Mouse (Mus musculus): ENCODE measurements around the gene Taar8a. TPM values are rescaled to one million over a fixed set of nuclear protein-coding genes. Genes with fewer than 3 reads are reported as not detected.
"Not testable (repeated sequence)": the region's sequence is repeated elsewhere in the genome, so short reads cannot be mapped to it uniquely, and the experiment has no call there.

Taar8a gene
- polyA plus RNA-seq, 1 experiment from 2014 or later, result not detected

DNA sequence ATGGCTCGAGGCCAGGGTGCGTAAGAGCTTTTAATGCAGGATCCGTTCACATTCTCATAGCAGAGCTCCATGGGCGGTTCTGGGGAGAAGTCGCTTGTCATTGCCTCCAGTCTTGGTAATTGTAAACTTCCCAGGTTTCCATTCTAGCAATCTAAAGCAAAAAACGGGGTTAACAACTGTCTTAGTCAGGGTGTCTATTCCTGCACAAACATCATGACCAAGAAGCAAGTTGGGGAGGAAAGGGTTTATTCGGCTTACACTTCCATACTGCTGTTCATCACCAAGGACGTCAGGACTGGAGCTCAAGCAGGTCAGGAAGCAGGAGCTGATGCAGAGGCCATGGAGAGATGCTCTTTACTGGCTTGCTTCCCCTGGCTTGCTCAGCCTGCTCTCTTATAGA is 33.1 kb downstream of the Taar8a start, which contains the start of gene Taar9:
Gene Taar9 (minus strand): TSS at position 101 of the 400 bp plus-strand sequence.
- not testable (repeated sequence) for H3K4me3 ChIP-seq (ENCODE audit: low read length); H3K9me3 ChIP-seq (ENCODE audit: control insufficient read depth, low read length); H3K36me3 ChIP-seq (ENCODE audit: control insufficient read depth, insufficient read depth, low read length); H3K4me2 ChIP-seq (ENCODE audit: low read length); H3K27me3 ChIP-seq (replicated peaks; ENCODE audit: control insufficient read depth, insufficient read depth, low read length); H3K27ac ChIP-seq (ENCODE audit: low read depth, low read length); H3K9ac ChIP-seq (ENCODE audit: low read depth, low read length); H3K4me1 ChIP-seq (ENCODE audit: control insufficient read depth, insufficient read depth, low read depth, low read length); ATAC-seq
- WGBS, result 88% methylated on average over 8 of the region's 8 CpGs

- no peaks in the 10 kb centered on the region; the same call in 1 of the 2 replicates for H3K9me3 ChIP-seq (ENCODE audit: control insufficient read depth, low read length)
- no peak overlapping the region for H3K9ac ChIP-seq (ENCODE audit: low read depth, low read length)
- ATAC-seq, result peak; percentile 58; the same call in 1 of the 2 replicates
- WGBS, result 56% methylated on average over 6 of the region's 6 CpGs
- H3K36me3 ChIP-seq (ENCODE audit: control insufficient read depth, insufficient read depth, low read length), result no peaks in the 10 kb centered on the region
- H3K4me3 ChIP-seq (ENCODE audit: low read length), result no peak overlapping the region
- H3K27ac ChIP-seq (ENCODE audit: low read depth, low read length), result no peak overlapping the region
- no peaks in the 10 kb centered on the region for H3K27me3 ChIP-seq (replicated peaks; ENCODE audit: control insufficient read depth, insufficient read depth, low read length)
- no peaks in the 10 kb centered on the region for H3K4me1 ChIP-seq (ENCODE audit: control insufficient read depth, insufficient read depth, low read depth, low read length)
- no peak overlapping the region for H3K4me2 ChIP-seq (ENCODE audit: low read length)
These were observed 34.9 kb downstream of the Taar8a start for GRCm38 (mm10) chr10:24111116-24111778.

Other genes with a start within 250 kb of the Taar8a start
- 0.14 TPM in 1 of 2 replicates, not detected in the other for gene Vnn3, start 225.0 kb upstream of the Taar8a start, polyA plus RNA-seq (2015; fragmentation: Nextera tagmentation; extraction: Ambion mirVana)
- 0.35 and 0.73 TPM in 2 replicates for gene Vnn1, start 181.8 kb upstream of the Taar8a start, polyA plus RNA-seq (2015; fragmentation: Nextera tagmentation; extraction: Ambion mirVana)
- gene Taar1, start 156.1 kb upstream of the Taar8a start, polyA plus RNA-seq (2015; fragmentation: Nextera tagmentation; extraction: Ambion mirVana), result not detected in 2 replicates
- gene Taar2, start 137.9 kb upstream of the Taar8a start, polyA plus RNA-seq (2015; fragmentation: Nextera tagmentation; extraction: Ambion mirVana), result 0.15 TPM in 1 of 2 replicates, not detected in the other
- not detected in 2 replicates for gene Taar3, start 126.9 kb upstream of the Taar8a start, polyA plus RNA-seq (2015; fragmentation: Nextera tagmentation; extraction: Ambion mirVana)
- not detected in 2 replicates for gene Taar4, start 116.0 kb upstream of the Taar8a start, polyA plus RNA-seq (2015; fragmentation: Nextera tagmentation; extraction: Ambion mirVana)
- gene Taar5, start 105.8 kb upstream of the Taar8a start, polyA plus RNA-seq (2015; fragmentation: Nextera tagmentation; extraction: Ambion mirVana), result 0.15 TPM in 1 of 2 replicates, not detected in the other
- not detected in 2 replicates for gene Taar6, start 90.9 kb upstream of the Taar8a start, polyA plus RNA-seq (2015; fragmentation: Nextera tagmentation; extraction: Ambion mirVana)
- gene Taar7a, start 83.0 kb upstream of the Taar8a start, polyA plus RNA-seq (2015; fragmentation: Nextera tagmentation; extraction: Ambion mirVana), result not detected in 2 replicates
- not detected in 2 replicates for gene Taar7b, start 76.6 kb upstream of the Taar8a start, polyA plus RNA-seq (2015; fragmentation: Nextera tagmentation; extraction: Ambion mirVana)
- not detected in 2 replicates for gene Taar7d, start 49.3 kb upstream of the Taar8a start, polyA plus RNA-seq (2015; fragmentation: Nextera tagmentation; extraction: Ambion mirVana)
- gene Taar7e, start 38.9 kb upstream of the Taar8a start, polyA plus RNA-seq (2015; fragmentation: Nextera tagmentation; extraction: Ambion mirVana), result not detected in 2 replicates
- gene Taar7f, start 27.0 kb upstream of the Taar8a start, polyA plus RNA-seq (2015; fragmentation: Nextera tagmentation; extraction: Ambion mirVana), result not detected in 2 replicates
- not detected in 2 replicates for gene Taar8b, start 15.8 kb downstream of the Taar8a start, polyA plus RNA-seq (2015; fragmentation: Nextera tagmentation; extraction: Ambion mirVana)
- not detected in 2 replicates for gene Taar8c, start 25.4 kb downstream of the Taar8a start, polyA plus RNA-seq (2015; fragmentation: Nextera tagmentation; extraction: Ambion mirVana)
- not detected in 2 replicates for gene Taar9, start 33.0 kb downstream of the Taar8a start, polyA plus RNA-seq (2015; fragmentation: Nextera tagmentation; extraction: Ambion mirVana)
- 336 and 358 TPM in 2 replicates for gene Stx7, start 72.8 kb downstream of the Taar8a start, polyA plus RNA-seq (2015; fragmentation: Nextera tagmentation; extraction: Ambion mirVana)
- gene Moxd1, start 147.0 kb downstream of the Taar8a start, polyA plus RNA-seq (2015; fragmentation: Nextera tagmentation; extraction: Ambion mirVana), result 9.7 and 10.2 TPM in 2 replicates

Data from hindbrain, embryonic 16.5 days (tissue).